15 mouse cellular contexts compared by ENCODE assay signal in the genomic region with DNA sequence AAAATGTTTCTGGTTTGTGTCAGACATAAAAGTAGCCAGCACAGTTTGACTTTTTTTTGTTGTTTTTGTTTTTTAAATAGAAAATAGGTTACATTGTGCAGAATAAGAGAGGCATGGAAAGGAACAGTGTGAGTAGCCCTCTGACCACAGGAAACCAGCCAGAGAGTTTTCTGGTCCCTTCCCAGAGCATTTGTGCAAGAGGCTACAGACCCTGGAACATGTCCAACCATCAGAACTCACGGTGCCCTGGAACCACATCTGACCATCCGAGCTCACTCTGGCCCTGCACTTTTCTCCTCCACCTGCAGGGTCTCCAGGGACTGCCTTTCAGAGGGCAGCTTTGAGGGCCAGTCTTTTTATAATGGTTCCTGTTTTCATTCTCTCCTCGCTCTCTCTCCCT. TPM values are rescaled to one million over a fixed set of nuclear protein-coding genes. Genes with fewer than 3 reads are reported as not detected.
A peak's percentile ranks its signal among the peaks of the same experiment; 100 is the strongest.
DNase-seq lines count a peak whose midpoint lies in the region; ATAC-seq and TF ChIP-seq lines count a peak whose summit lies in the region.
"Had no signal": no experiment of that assay in that cellular context is flagged by ENCODE, and none has a peak within 500 bp of the region (broad histone marks: within the 10 kb centered on the region; RNA-seq: fewer than 3 reads in every experiment).

No protein-coding gene starts in this region.

- H3K36me3 ChIP-seq in kidney, embryonic 15.5 days, result peaks cover 92% of the 10 kb centered on the region

- H3K4me3 ChIP-seq in kidney, embryonic 15.5 days (replicated peaks), result no peak overlapping the region
- H3K4me3 ChIP-seq: erythroblast, embryonic 14.5 days; liver, embryonic 15.5 days; myocyte had no signal

- no peaks in the 10 kb centered on the region for H3K27me3 ChIP-seq in kidney, embryonic 15.5 days
- H3K27me3 ChIP-seq: liver, embryonic 15.5 days had no signal

- peak; percentile 7; the same call in 1 of the 2 replicates for TF ChIP-seq CTCF in brain, embryonic 14.5 days (IDR thresholded peaks at IDR 0.05; ENCODE audit: borderline replicate concordance, extremely low read depth, insufficient read depth, insufficient read length)

- 59% methylated on average over 3 of the region's 3 CpGs for WGBS in kidney, embryonic 15.5 days

- peak; percentile 27 for DNase-seq in kidney, adult 9 months
- DNase-seq in lung, postnatal 36 days, result peak; percentile 28
- DNase-seq in lung, postnatal 4 days, result no peak
- no peak for DNase-seq in brain, embryonic 14.5 days (ENCODE audit: low read depth)
- DNase-seq in testis, postnatal 10 days (ENCODE audit: low spot score), result peak; percentile 52
- no peak for DNase-seq in yolk sac, embryonic 10.5 days (ENCODE audit: low spot score)
- DNase-seq: cerebellum, adult 9-10 months; heart, postnatal 36 days; retina, postnatal 1 day; thymus, postnatal 36 days had no signal

- no peak overlapping the region for H3K9ac ChIP-seq in kidney, embryonic 15.5 days
- H3K9ac ChIP-seq: liver, embryonic 15.5 days had no signal

- H3K4me2 ChIP-seq in kidney, embryonic 15.5 days, result no peak overlapping the region
- H3K4me2 ChIP-seq: liver, embryonic 15.5 days had no signal

- H3K9me3 ChIP-seq in kidney, embryonic 15.5 days (replicated peaks), result no peaks in the 10 kb centered on the region
- H3K9me3 ChIP-seq: liver, embryonic 15.5 days had no signal

- no peak overlapping the region for H3K27ac ChIP-seq in kidney, embryonic 15.5 days
- H3K27ac ChIP-seq: liver, embryonic 15.5 days had no signal

- ATAC-seq in kidney, embryonic 15.5 days (replicated peaks; ENCODE audit: low FRiP score), result no peak
- ATAC-seq: inflammation-experienced regulatory T-cells, adult 6 months had no signal

- no peaks in the 10 kb centered on the region for H3K4me1 ChIP-seq in kidney, embryonic 15.5 days
- H3K4me1 ChIP-seq: liver, embryonic 15.5 days had no signal

- TF ChIP-seq POLR2A in brain, embryonic 14.5 days (IDR thresholded peaks at IDR 0.05; ENCODE audit: borderline replicate concordance, extremely low read depth, insufficient read depth, insufficient read length, poor library complexity, severe bottlenecking), result no peak

RNA-seq across cellular contexts. Expression of a gene that starts 21.9 kb away (rescaled TPM):
- polyA plus RNA-seq in kidney, embryonic 15.5 days (2015; fragmentation: Nextera tagmentation; extraction: Ambion mirVana), result 11.5 and 11.7 TPM in 2 replicates
- 16.5 and 16.6 TPM in 2 replicates for polyA plus RNA-seq in brain, embryonic 14.5 days (2012; rRNA removed)

RNA-seq across cellular contexts. Expression of a gene that starts 27.1 kb away (rescaled TPM):
- polyA plus RNA-seq in kidney, embryonic 15.5 days (2015; fragmentation: Nextera tagmentation; extraction: Ambion mirVana), result 0.31 and 0.35 TPM in 2 replicates
- 0.79 and 1.8 TPM in 2 replicates for polyA plus RNA-seq in brain, embryonic 14.5 days (2012; rRNA removed)
- polyA plus RNA-seq: erythroblast, embryonic 14.5 days; liver, embryonic 15.5 days had no signal

RNA-seq across cellular contexts. Expression of a gene that starts 42.0 kb away (rescaled TPM):
- polyA plus RNA-seq in kidney, embryonic 15.5 days (2015; fragmentation: Nextera tagmentation; extraction: Ambion mirVana), result 8.2 and 11.7 TPM in 2 replicates
- polyA plus RNA-seq in brain, embryonic 14.5 days (2012; rRNA removed), result 15.0 and 20.3 TPM in 2 replicates

Comparison
In these comparisons a context has a peak if more than half of its experiments do, and no peak if none do; other contexts are left out.
1. DNase-seq: peak in kidney, adult 9 months (single experiment), lung, postnatal 36 days (single experiment) and testis, postnatal 10 days (single experiment); none in lung, postnatal 4 days (0 of 2), brain, embryonic 14.5 days (single experiment) and yolk sac, embryonic 10.5 days (single experiment).